Mouse (Mus musculus) intestine, embryonic 15.5 days (tissue): Measurements from ENCODE around the gene Vav3. TPM values are rescaled to one million over a fixed set of nuclear protein-coding genes. Genes with fewer than 3 reads are reported as not detected.

Experiments used
- ATAC-seq: fragments of 200-750 bp; cut with Nextera tagmentation; 2 replicates; pipeline ENCODE4 v1.8.0; 2017; ENCODE audit warnings: moderate TSS enrichment, moderate library complexity
- H3K27ac ChIP-seq: fragments of 300-500 bp; sonication (generic); 2 replicates; pipeline ENCODE4 v1.5.1; 2015; ENCODE audit warnings: mild to moderate bottlenecking, inconsistent platforms
- H3K27me3 ChIP-seq: fragments of 300-500 bp; sonication (generic); replicated peaks from 2 replicates; pipeline ENCODE4 v1.6.1; 2015; ENCODE audit warnings: inconsistent platforms
- H3K36me3 ChIP-seq: fragments of 300-500 bp; sonication (generic); 2 replicates; pipeline ENCODE4 v1.6.1; 2015; ENCODE audit warnings: inconsistent platforms
- H3K4me1 ChIP-seq: fragments of 300-500 bp; sonication (generic); replicated peaks from 2 replicates; pipeline ENCODE4 v1.6.1; 2015; ENCODE audit warnings: inconsistent platforms
- H3K4me2 ChIP-seq: fragments of 300-500 bp; sonication (generic); replicated peaks from 2 replicates; pipeline ENCODE4 v1.6.1; 2015; ENCODE audit warnings: mild to moderate bottlenecking, inconsistent platforms
- H3K4me3 ChIP-seq: fragments of 300-500 bp; sonication (generic); replicated peaks from 2 replicates; pipeline ENCODE4 v1.5.1; 2015; ENCODE audit warnings: inconsistent platforms
- H3K9ac ChIP-seq: fragments of 300-500 bp; sonication (generic); 2 replicates; pipeline ENCODE4 v1.6.1; 2015; ENCODE audit warnings: inconsistent platforms
- H3K9me3 ChIP-seq: fragments of 300-500 bp; sonication (generic); 2 replicates; pipeline ENCODE4 v1.6.1; 2016; ENCODE audit warnings: inconsistent platforms
- WGBS: fragments of 180-500 bp; shearing (Covaris S2); methylation state at CpG from one replicate; pipeline ENCODE4 v1.1.7; 2015; 5-methylcytosine and 5-hydroxymethylcytosine counted together
- polyA plus RNA-seq: library from polyadenylated mRNA; unstranded; fragments of >200 nt; fragmentation: Nextera tagmentation; extraction: Ambion mirVana; gene quantifications from 2 replicates; pipeline ENCODE4 v1.2.1, GENCODE M21; 2015

The Vav3 gene
- polyA plus RNA-seq, 1 experiment from 2014 or later, result 16.6 TPM

GRCm38 (mm10) chr3:109323447-109324300, 16.8 kb upstream of the Vav3 start:
- Histone ChIP-seq H3K4me3 (no peak overlapping the region), H3K27ac (no peak overlapping the region), H3K36me3 (no peaks in the 10 kb centered on the region), H3K9ac (no peak overlapping the region), H3K4me1 (no peaks in the 10 kb centered on the region), H3K4me2 (no peak overlapping the region), H3K27me3 (no peaks in the 10 kb centered on the region), H3K9me3 (no peaks in the 10 kb centered on the region)
- ATAC-seq, result no peak
- WGBS, result 65% methylated on average over 7 of the region's 7 CpGs

GRCm38 (mm10) chr3:109327128-109327527, 13.3 kb upstream of the Vav3 start:
- H3K27ac ChIP-seq, result no peak overlapping the region
- ATAC-seq, result no peak
- H3K36me3 ChIP-seq, result no peaks in the 10 kb centered on the region
- H3K4me2 ChIP-seq, result no peak overlapping the region
- no peak overlapping the region for H3K4me3 ChIP-seq
- H3K9ac ChIP-seq, result no peak overlapping the region
- H3K9me3 ChIP-seq, result no peaks in the 10 kb centered on the region
- H3K27me3 ChIP-seq, result no peaks in the 10 kb centered on the region
- no peaks in the 10 kb centered on the region for H3K4me1 ChIP-seq
- WGBS, result 73% methylated on average over 3 of the region's 3 CpGs

GRCm38 (mm10) chr3:109332755-109333154, 7.7 kb upstream of the Vav3 start:
- H3K9me3 ChIP-seq, result no peaks in the 10 kb centered on the region
- no peaks in the 10 kb centered on the region for H3K4me1 ChIP-seq
- H3K4me2 ChIP-seq, result no peak overlapping the region
- H3K4me3 ChIP-seq, result no peak overlapping the region
- H3K9ac ChIP-seq, result no peak overlapping the region
- no peak for ATAC-seq
- H3K36me3 ChIP-seq, result no peaks in the 10 kb centered on the region
- WGBS, result 72% methylated on average over 5 of the region's 5 CpGs
- H3K27me3 ChIP-seq, result no peaks in the 10 kb centered on the region
- H3K27ac ChIP-seq, result no peak overlapping the region

- Histone ChIP-seq H3K36me3 (no peaks in the 10 kb centered on the region), H3K4me1 (no peaks in the 10 kb centered on the region), H3K9me3 (no peaks in the 10 kb centered on the region), H3K4me2 (no peak overlapping the region), H3K4me3 (no peak overlapping the region), H3K27me3 (no peaks in the 10 kb centered on the region), H3K9ac (no peak overlapping the region), H3K27ac (no peak overlapping the region)
- WGBS, result 89% methylated on average over 1 of the region's 1 CpGs
- no peak for ATAC-seq
These were observed 5.0 kb upstream of the Vav3 start for GRCm38 (mm10) chr3:109335470-109335869.

- H3K4me2 ChIP-seq, result peak overlapping the region; percentile 94; the same call in 1 of the 2 replicates
- H3K9ac ChIP-seq, result no peak overlapping the region
These were observed 1.2 kb upstream of the Vav3 start for GRCm38 (mm10) chr3:109339290-109339689.

GRCm38 (mm10) chr3:109339941-109340273, 546 bp upstream of the Vav3 start:
- Histone ChIP-seq H3K9ac (peak overlapping the region; percentile 62), H3K4me2 (peak overlapping the region; percentile 94), H3K36me3 (no peaks in the 10 kb centered on the region), H3K4me3 (peak overlapping the region; percentile 67), H3K4me1 (peaks cover 5% of the 10 kb centered on the region; the same call in 1 of the 2 replicates), H3K27me3 (0 out of 2 replicates have a peak, but pooled peaks cover 4% of the 10 kb centered on the region), H3K9me3 (no peaks in the 10 kb centered on the region), H3K27ac (peak overlapping the region; percentile 73)
- peak; percentile 42 for ATAC-seq
- 1% methylated on average over 9 of the region's 9 CpGs for WGBS

More at GRCm38 (mm10) chr3:109339290-109339689, 1.2 kb upstream of the Vav3 start:
- H3K36me3 ChIP-seq, result no peaks in the 10 kb centered on the region
- ATAC-seq, result no peak
- H3K27ac ChIP-seq, result no peak overlapping the region
- H3K27me3 ChIP-seq, result 0 out of 2 replicates have a peak, but pooled peaks cover 4% of the 10 kb centered on the region
- no peak overlapping the region for H3K4me3 ChIP-seq
- peaks cover 5% of the 10 kb centered on the region; the same call in 1 of the 2 replicates for H3K4me1 ChIP-seq
- 42% methylated on average over 9 of the region's 9 CpGs for WGBS
- no peaks in the 10 kb centered on the region for H3K9me3 ChIP-seq

- Histone ChIP-seq H3K9ac (peak overlapping the region; percentile 62), H3K4me2 (peak overlapping the region; percentile 94), H3K27me3 (0 out of 2 replicates have a peak, but pooled peaks cover 4% of the 10 kb centered on the region), H3K27ac (peak overlapping the region; percentile 73), H3K36me3 (no peaks in the 10 kb centered on the region), H3K4me3 (peak overlapping the region; percentile 67), H3K9me3 (no peaks in the 10 kb centered on the region), H3K4me1 (peaks cover 5% of the 10 kb centered on the region; the same call in 1 of the 2 replicates)
- WGBS, result under 1% methylated on average over 18 of the region's 18 CpGs
- ATAC-seq, result no peak; the same call in 1 of the 2 replicates
These were observed 623 bp downstream of the Vav3 start for GRCm38 (mm10) chr3:109341071-109341480.

- H3K9ac ChIP-seq, result no peak overlapping the region
- 0 out of 2 replicates have a peak, but pooled peaks have one; percentile 33 for ATAC-seq
- peak overlapping the region; percentile 94 for H3K4me2 ChIP-seq
- H3K27ac ChIP-seq, result no peak overlapping the region
- no peaks in the 10 kb centered on the region for H3K36me3 ChIP-seq
- peaks cover 5% of the 10 kb centered on the region; the same call in 1 of the 2 replicates for H3K4me1 ChIP-seq
- H3K27me3 ChIP-seq, result 0 out of 2 replicates have a peak, but pooled peaks cover 4% of the 10 kb centered on the region
- no peaks in the 10 kb centered on the region for H3K9me3 ChIP-seq
- H3K4me3 ChIP-seq, result peak overlapping the region; percentile 67
- WGBS, result 4% methylated on average over 8 of the region's 8 CpGs
These were observed 1.2 kb downstream of the Vav3 start for GRCm38 (mm10) chr3:109341631-109342030.

- 86% methylated on average over 4 of the region's 4 CpGs for WGBS
- H3K36me3 ChIP-seq, result no peaks in the 10 kb centered on the region
- no peaks in the 10 kb centered on the region for H3K9me3 ChIP-seq
- no peaks in the 10 kb centered on the region for H3K4me1 ChIP-seq
- ATAC-seq, result no peak
- no peak overlapping the region for H3K27ac ChIP-seq
- no peak overlapping the region for H3K4me2 ChIP-seq
- H3K27me3 ChIP-seq, result no peaks in the 10 kb centered on the region
- no peak overlapping the region for H3K9ac ChIP-seq
- H3K4me3 ChIP-seq, result no peak overlapping the region
These were observed 11.7 kb downstream of the Vav3 start for GRCm38 (mm10) chr3:109351956-109352684.

- H3K4me2 ChIP-seq, result no peak overlapping the region
- no peaks in the 10 kb centered on the region for H3K9me3 ChIP-seq
- no peaks in the 10 kb centered on the region for H3K36me3 ChIP-seq
These were observed 12.2 kb downstream of the Vav3 start for GRCm38 (mm10) chr3:109352690-109353089.

GRCm38 (mm10) chr3:109353814-109354213, 13.4 kb downstream of the Vav3 start:
- ATAC-seq, result no peak
- Histone ChIP-seq H3K27ac (no peak overlapping the region), H3K4me1 (no peaks in the 10 kb centered on the region), H3K4me2 (no peak overlapping the region), H3K9ac (no peak overlapping the region), H3K4me3 (no peak overlapping the region), H3K9me3 (no peaks in the 10 kb centered on the region), H3K27me3 (no peaks in the 10 kb centered on the region), H3K36me3 (no peaks in the 10 kb centered on the region)
- WGBS, result 84% methylated on average over 5 of the region's 5 CpGs

More at GRCm38 (mm10) chr3:109352690-109353089, 12.2 kb downstream of the Vav3 start:
- no peak for ATAC-seq
- H3K4me3 ChIP-seq, result no peak overlapping the region
- H3K27me3 ChIP-seq, result no peaks in the 10 kb centered on the region
- 68% methylated on average over 6 of the region's 6 CpGs for WGBS
- no peak overlapping the region for H3K9ac ChIP-seq
- no peak overlapping the region for H3K27ac ChIP-seq
- no peaks in the 10 kb centered on the region for H3K4me1 ChIP-seq

GRCm38 (mm10) chr3:109355158-109355557, 14.7 kb downstream of the Vav3 start:
- Histone ChIP-seq H3K4me3 (no peak overlapping the region), H3K36me3 (no peaks in the 10 kb centered on the region), H3K27me3 (no peaks in the 10 kb centered on the region), H3K9me3 (no peaks in the 10 kb centered on the region), H3K9ac (no peak overlapping the region), H3K4me2 (no peak overlapping the region), H3K4me1 (no peaks in the 10 kb centered on the region), H3K27ac (no peak overlapping the region)
- no peak for ATAC-seq
- 53% methylated on average over 5 of the region's 5 CpGs for WGBS
